Mouse (Mus musculus) ovary, adult 10 weeks (tissue): Measurements from ENCODE around the gene Bmp8b. TPM values are rescaled to one million over a fixed set of nuclear protein-coding genes. Genes with fewer than 3 reads are reported as not detected.

ENCODE experiments used
- polyA plus RNA-seq: library from polyadenylated mRNA; stranded (reverse); fragments of 350-450 nt; fragmentation: Illumina TruSeq; extraction: RNeasy Lipid Tissue Mini Kit (QIAGEN cat#74804); gene quantifications from one replicate; pipeline ENCODE4 v1.2.3, GENCODE M21; 2014

The Bmp8b gene
- polyA plus RNA-seq = not detected

DNA sequence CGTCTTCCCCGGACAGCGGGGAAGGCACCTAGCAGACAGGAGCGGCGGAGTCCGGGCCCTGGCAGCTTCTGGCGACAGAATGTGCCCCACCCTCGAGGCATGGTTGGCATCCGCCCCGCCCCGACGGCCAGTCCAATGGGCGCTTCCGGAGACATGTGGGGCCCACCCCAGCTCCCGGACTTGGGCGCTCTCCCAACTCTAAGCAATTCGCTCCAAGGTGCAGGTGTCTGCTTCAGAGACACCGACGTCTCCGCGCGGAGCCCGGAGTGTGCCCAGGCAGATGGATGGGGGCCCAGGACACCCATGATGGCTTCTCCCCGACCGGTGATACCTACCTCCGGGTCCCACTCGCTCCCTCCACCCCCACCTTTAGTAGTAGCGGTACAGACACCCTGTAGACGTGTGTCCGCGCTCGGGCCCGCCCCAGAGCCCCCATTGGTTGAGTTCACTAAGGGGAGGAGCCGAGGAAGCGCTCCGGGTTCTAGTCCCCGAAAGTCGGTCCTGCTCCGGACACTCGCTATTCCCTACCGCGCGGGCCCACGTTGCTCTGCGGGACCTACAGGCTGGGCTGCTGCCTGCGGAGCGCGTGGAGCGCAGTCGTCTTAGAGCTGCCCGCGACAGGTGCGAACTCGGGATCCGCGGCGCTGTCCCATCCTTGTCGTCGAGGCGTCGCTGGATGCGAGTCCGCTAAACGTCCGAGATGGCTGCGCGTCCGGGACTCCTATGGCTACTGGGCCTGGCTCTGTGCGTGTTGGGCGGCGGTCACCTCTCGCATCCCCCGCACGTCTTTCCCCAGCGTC lies at the start of gene Bmp8b:
Gene Bmp8b, plus strand, starts transcription at position 515 of the 800 bp plus-strand sequence.

DNA sequence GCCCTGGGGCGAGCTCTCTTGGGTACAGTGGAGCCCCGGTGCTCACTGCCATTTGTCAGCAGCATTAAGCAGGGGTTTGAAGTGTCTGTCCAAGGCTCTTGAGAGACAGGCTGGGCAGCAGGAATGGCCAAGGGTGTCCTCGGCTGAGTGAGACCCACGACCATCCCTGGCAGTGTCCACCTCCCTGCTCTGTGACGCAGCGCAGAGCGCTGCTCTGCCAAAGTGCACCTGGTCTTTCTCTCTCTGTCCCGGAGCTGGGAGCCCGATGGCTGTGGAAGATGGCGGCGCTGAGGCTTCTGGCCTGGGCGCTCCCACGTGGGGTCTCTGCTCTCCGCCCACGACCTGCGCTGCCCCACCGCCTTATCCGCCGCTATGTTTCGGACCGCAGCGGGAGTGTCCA lies 11.0 kb downstream of the Bmp8b start, which contains the start of gene Oxct2b:
Gene Oxct2b, plus strand, starts transcription at position 256 of the 400 bp plus-strand sequence.

DNA sequence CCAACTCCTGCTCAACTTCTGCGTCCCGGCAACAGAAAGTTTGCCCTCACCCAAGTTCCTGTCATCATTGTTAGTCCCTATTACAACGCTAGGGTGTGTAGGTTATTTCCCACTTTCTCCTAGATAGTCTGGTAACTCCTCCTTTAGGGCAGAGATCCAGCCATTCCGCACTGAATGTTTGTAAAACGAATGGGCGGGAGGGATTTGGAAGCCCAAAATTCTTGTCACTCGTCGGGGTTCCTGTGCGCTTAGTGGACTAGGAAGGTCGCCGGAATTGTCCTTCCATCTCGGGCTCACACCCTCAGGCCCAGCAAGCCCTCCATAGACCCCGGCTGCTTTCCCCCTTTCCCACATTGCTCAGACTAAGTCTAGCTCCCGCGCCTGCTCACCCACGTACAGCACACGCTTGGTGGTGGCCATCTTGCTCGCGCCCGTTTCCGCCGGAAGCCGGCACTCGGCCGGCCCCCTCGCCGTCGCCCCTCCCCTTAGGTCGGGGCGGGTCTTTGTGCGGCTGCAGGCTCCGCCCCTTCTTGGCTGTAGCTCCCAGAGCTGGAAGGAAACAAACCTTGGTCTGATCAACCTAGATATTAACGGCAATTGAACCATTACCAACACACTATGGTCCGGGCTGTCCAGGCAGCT lies 34.7 kb downstream of the Bmp8b start, which contains the start of gene Ppie:
Gene Ppie, minus strand, starts transcription at position 439 of the 642 bp plus-strand sequence.

Other genes with a start within 250 kb of the Bmp8b start
- 86.8 TPM for gene Cap1, start 219.1 kb upstream of the Bmp8b start, polyA plus RNA-seq
- 1.2 TPM for gene Mfsd2a, start 144.0 kb upstream of the Bmp8b start, polyA plus RNA-seq
- gene Mycl, start 109.5 kb upstream of the Bmp8b start, polyA plus RNA-seq = 23.0 TPM
- gene Trit1, start 88.6 kb upstream of the Bmp8b start, polyA plus RNA-seq = 19.4 TPM
- gene Oxct2b, start 11.1 kb downstream of the Bmp8b start, polyA plus RNA-seq = not detected
- gene Ppie, start 34.8 kb downstream of the Bmp8b start, polyA plus RNA-seq = 23.9 TPM
- gene Hpcal4, start 78.1 kb downstream of the Bmp8b start, polyA plus RNA-seq = not detected
- not detected for gene Nt5c1a, start 96.3 kb downstream of the Bmp8b start, polyA plus RNA-seq
- gene Heyl, start 128.4 kb downstream of the Bmp8b start, polyA plus RNA-seq = 12.0 TPM
- 46.2 TPM for gene Pabpc4, start 157.2 kb downstream of the Bmp8b start, polyA plus RNA-seq
- not detected for gene Oxct2a, start 218.5 kb downstream of the Bmp8b start, polyA plus RNA-seq
- not detected for gene Bmp8a, start 238.1 kb downstream of the Bmp8b start, polyA plus RNA-seq